Mouse (Mus musculus): ENCODE data around the gene Zbed3.
A peak's percentile ranks its signal among the peaks of the same experiment; 100 is the strongest.

Gene Zbed3

GRCm38 (mm10) chr13:95323400-95323799 is at the start of gene Zbed3:
Zbed3 (plus strand) TSS chr13:95323612.
- DNase-seq (ENCODE audit: extremely low spot score, low read depth, low spot score), result no peak

- no peak for DNase-seq (ENCODE audit: extremely low spot score, low read depth, low spot score)
Measured at GRCm38 (mm10) chr13:95278426-95279025, 44.9 kb upstream of the Zbed3 start.

- no peak for DNase-seq (ENCODE audit: extremely low spot score, low read depth, low spot score)
Measured at GRCm38 (mm10) chr13:95281740-95282673, 41.4 kb upstream of the Zbed3 start.

- DNase-seq (ENCODE audit: extremely low spot score, low read depth, low spot score), result peak; percentile 24
Measured at GRCm38 (mm10) chr13:95286989-95287388, 36.4 kb upstream of the Zbed3 start.

- DNase-seq (ENCODE audit: extremely low spot score, low read depth, low spot score), result no peak
Measured at GRCm38 (mm10) chr13:95288027-95288426, 35.4 kb upstream of the Zbed3 start.

GRCm38 (mm10) chr13:95291983-95292382 is 31.4 kb upstream of the Zbed3 start:
- no peak for DNase-seq (ENCODE audit: extremely low spot score, low read depth, low spot score)

- DNase-seq (ENCODE audit: extremely low spot score, low read depth, low spot score), result no peak
Measured at GRCm38 (mm10) chr13:95299956-95300355, 23.5 kb upstream of the Zbed3 start.

GRCm38 (mm10) chr13:95306596-95306995 is 16.8 kb upstream of the Zbed3 start:
- no peak for DNase-seq (ENCODE audit: extremely low spot score, low read depth, low spot score)

GRCm38 (mm10) chr13:95307100-95307655 is 16.2 kb upstream of the Zbed3 start:
- no peak for DNase-seq (ENCODE audit: extremely low spot score, low read depth, low spot score)

- DNase-seq (ENCODE audit: extremely low spot score, low read depth, low spot score), result no peak
Measured at GRCm38 (mm10) chr13:95312016-95312415, 11.4 kb upstream of the Zbed3 start.

- no peak for DNase-seq (ENCODE audit: extremely low spot score, low read depth, low spot score)
Measured at GRCm38 (mm10) chr13:95319153-95319552, 4.3 kb upstream of the Zbed3 start.

GRCm38 (mm10) chr13:95320451-95320850 is 3.0 kb upstream of the Zbed3 start:
- DNase-seq (ENCODE audit: extremely low spot score, low read depth, low spot score), result no peak

GRCm38 (mm10) chr13:95323950-95324625 is 676 bp downstream of the Zbed3 start:
- peak; percentile 12 for DNase-seq (ENCODE audit: extremely low spot score, low read depth, low spot score)

- no peak for DNase-seq (ENCODE audit: extremely low spot score, low read depth, low spot score)
Measured at GRCm38 (mm10) chr13:95324626-95325079, 1.2 kb downstream of the Zbed3 start.

GRCm38 (mm10) chr13:95325080-95325906 is 1.9 kb downstream of the Zbed3 start:
- DNase-seq (ENCODE audit: extremely low spot score, low read depth, low spot score), result peak; percentile 70

GRCm38 (mm10) chr13:95325907-95326550 is 2.6 kb downstream of the Zbed3 start:
- DNase-seq (ENCODE audit: extremely low spot score, low read depth, low spot score), result no peak

- DNase-seq (ENCODE audit: extremely low spot score, low read depth, low spot score), result peak; percentile 47
Measured at GRCm38 (mm10) chr13:95326611-95327344, 3.4 kb downstream of the Zbed3 start.

- no peak for DNase-seq (ENCODE audit: extremely low spot score, low read depth, low spot score)
Measured at GRCm38 (mm10) chr13:95327345-95327741, 3.9 kb downstream of the Zbed3 start.

GRCm38 (mm10) chr13:95328767-95329166 is 5.4 kb downstream of the Zbed3 start:
- DNase-seq (ENCODE audit: extremely low spot score, low read depth, low spot score), result no peak

All from hindlimb bud, embryonic 11.5 days (tissue).